Mouse (Mus musculus) neural tube, embryonic 12.5 days (tissue): ENCODE data around the gene Tbc1d10b. TPM values are rescaled to one million over a fixed set of nuclear protein-coding genes. Genes with fewer than 3 reads are reported as not detected.
"Not testable (repeated sequence)": the region's sequence is repeated elsewhere in the genome, so short reads cannot be mapped to it uniquely, and the experiment has no call there.

Experiments used
- ATAC-seq: fragments of 200-750 bp; cut with Nextera tagmentation; 2 replicates; pipeline ENCODE4 v1.8.0; 2017; ENCODE audit warnings: low read depth, mild to moderate bottlenecking, moderate TSS enrichment, moderate library complexity; ENCODE audit not compliant: low FRiP score
- H3K27ac ChIP-seq: fragments of 300-500 bp; sonication (generic); 2 replicates; pipeline ENCODE4 v1.5.1; 2016
- H3K27me3 ChIP-seq: fragments of 300-500 bp; sonication (generic); replicated peaks from 2 replicates; pipeline ENCODE4 v1.6.1; 2016; ENCODE audit warnings: mild to moderate bottlenecking
- H3K36me3 ChIP-seq: fragments of 300-500 bp; sonication (generic); 2 replicates; pipeline ENCODE4 v1.6.1; 2016; ENCODE audit warnings: mild to moderate bottlenecking
- H3K4me1 ChIP-seq: fragments of 300-500 bp; sonication (generic); 2 replicates; pipeline ENCODE4 v1.6.1; 2016
- H3K4me2 ChIP-seq: fragments of 300-500 bp; sonication (generic); replicated peaks from 2 replicates; pipeline ENCODE4 v1.6.1; 2016; ENCODE audit warnings: mild to moderate bottlenecking
- H3K4me3 ChIP-seq: fragments of 300-500 bp; sonication (generic); 2 replicates; pipeline ENCODE4 v1.5.1; 2016
- H3K9ac ChIP-seq: fragments of 300-500 bp; sonication (generic); 2 replicates; pipeline ENCODE4 v1.6.1; 2016; ENCODE audit warnings: mild to moderate bottlenecking
- H3K9me3 ChIP-seq: fragments of 300-500 bp; sonication (generic); 2 replicates; pipeline ENCODE4 v1.6.1; 2016; ENCODE audit warnings: mild to moderate bottlenecking
- WGBS: fragments of 180-500 bp; shearing (Covaris S2); methylation state at CpG from one replicate; pipeline ENCODE4 v1.1.7; 2016; 5-methylcytosine and 5-hydroxymethylcytosine counted together
- polyA plus RNA-seq: library from polyadenylated mRNA; unstranded; fragments of >200 nt; fragmentation: Nextera tagmentation; extraction: Ambion mirVana; gene quantifications from 2 replicates; pipeline ENCODE4 v1.2.1, GENCODE M21; 2016

Gene Tbc1d10b
- polyA plus RNA-seq, 1 experiment from 2014 or later: 45.6 TPM

- Histone ChIP-seq H3K9me3 (no peaks in the 10 kb centered on the region), H3K4me2 (no peak overlapping the region), H3K4me1 (peaks cover 23% of the 10 kb centered on the region), H3K9ac (no peak overlapping the region), H3K27me3 (no peaks in the 10 kb centered on the region), H3K27ac (no peak overlapping the region), H3K36me3 (peaks cover 45% of the 10 kb centered on the region), H3K4me3 (no peak overlapping the region)
- 93% methylated on average over 5 of the region's 5 CpGs for WGBS
- ATAC-seq: no peak
Measured at GRCm38 (mm10) chr7:127192989-127193388, 15.3 kb downstream of the Tbc1d10b start.

- H3K4me1 ChIP-seq: peaks cover 16% of the 10 kb centered on the region
- no peak overlapping the region for H3K4me2 ChIP-seq
- ATAC-seq: no peak
- no peaks in the 10 kb centered on the region for H3K9me3 ChIP-seq
- no peak overlapping the region for H3K4me3 ChIP-seq
- no peaks in the 10 kb centered on the region for H3K27me3 ChIP-seq
- H3K36me3 ChIP-seq: peaks cover 34% of the 10 kb centered on the region
- WGBS: 76% methylated on average over 6 of the region's 6 CpGs
- H3K9ac ChIP-seq: no peak overlapping the region
- no peak overlapping the region for H3K27ac ChIP-seq
Measured at GRCm38 (mm10) chr7:127190672-127191071, 17.6 kb downstream of the Tbc1d10b start.

GRCm38 (mm10) chr7:127188305-127189276 is 19.7 kb downstream of the Tbc1d10b start:
- H3K27me3 ChIP-seq: no peaks in the 10 kb centered on the region
- H3K4me1 ChIP-seq: no peaks in the 10 kb centered on the region
- ATAC-seq: no peak
- no peak overlapping the region for H3K4me2 ChIP-seq
- no peak overlapping the region for H3K4me3 ChIP-seq
- 85% methylated on average over 17 of the region's 17 CpGs for WGBS
- H3K9me3 ChIP-seq: no peaks in the 10 kb centered on the region
- H3K36me3 ChIP-seq: peaks cover 26% of the 10 kb centered on the region
- no peak overlapping the region for H3K27ac ChIP-seq
- no peak overlapping the region for H3K9ac ChIP-seq

- no peaks in the 10 kb centered on the region for H3K4me1 ChIP-seq
- H3K4me3 ChIP-seq: no peak overlapping the region
- H3K4me2 ChIP-seq: no peak overlapping the region
- WGBS: 72% methylated on average over 10 of the region's 10 CpGs
- H3K27ac ChIP-seq: no peak overlapping the region
- H3K9me3 ChIP-seq: no peaks in the 10 kb centered on the region
- H3K9ac ChIP-seq: no peak overlapping the region
- no peaks in the 10 kb centered on the region for H3K27me3 ChIP-seq
- H3K36me3 ChIP-seq: peaks cover 13% of the 10 kb centered on the region
- ATAC-seq: no peak
Measured at GRCm38 (mm10) chr7:127187351-127187750, 20.9 kb downstream of the Tbc1d10b start.

GRCm38 (mm10) chr7:127185601-127186000 is 22.7 kb downstream of the Tbc1d10b start:
- no peak overlapping the region for H3K4me2 ChIP-seq
- H3K27me3 ChIP-seq: no peaks in the 10 kb centered on the region
- no peak overlapping the region for H3K4me3 ChIP-seq
- H3K27ac ChIP-seq: no peak overlapping the region
- H3K9ac ChIP-seq: no peak overlapping the region
- no peak for ATAC-seq
- no peaks in the 10 kb centered on the region for H3K9me3 ChIP-seq
- WGBS: 66% methylated on average over 3 of the region's 3 CpGs
- H3K36me3 ChIP-seq: no peaks in the 10 kb centered on the region
- no peaks in the 10 kb centered on the region for H3K4me1 ChIP-seq

GRCm38 (mm10) chr7:127184720-127185119 is 23.5 kb downstream of the Tbc1d10b start:
- H3K9ac ChIP-seq: no peak overlapping the region
- H3K4me3 ChIP-seq: no peak overlapping the region
- H3K9me3 ChIP-seq: no peaks in the 10 kb centered on the region
- no peak overlapping the region for H3K27ac ChIP-seq
- no peaks in the 10 kb centered on the region for H3K27me3 ChIP-seq
- no peak overlapping the region for H3K4me2 ChIP-seq
- H3K36me3 ChIP-seq: no peaks in the 10 kb centered on the region
- no peak for ATAC-seq
- 38% methylated on average over 1 of the region's 1 CpGs for WGBS
- no peaks in the 10 kb centered on the region for H3K4me1 ChIP-seq

GRCm38 (mm10) chr7:127183828-127184227 is 24.4 kb downstream of the Tbc1d10b start:
- WGBS: 78% methylated on average over 6 of the region's 6 CpGs
- Histone ChIP-seq H3K36me3 (no peaks in the 10 kb centered on the region), H3K9me3 (no peaks in the 10 kb centered on the region), H3K9ac (no peak overlapping the region), H3K27me3 (no peaks in the 10 kb centered on the region), H3K4me3 (no peak overlapping the region), H3K27ac (no peak overlapping the region), H3K4me2 (no peak overlapping the region), H3K4me1 (no peaks in the 10 kb centered on the region)
- ATAC-seq: no peak

- WGBS: 84% methylated on average over 8 of the region's 8 CpGs
- Histone ChIP-seq H3K27me3 (no peaks in the 10 kb centered on the region), H3K4me3 (no peak overlapping the region), H3K9ac (no peak overlapping the region), H3K4me2 (no peak overlapping the region), H3K4me1 (no peaks in the 10 kb centered on the region), H3K27ac (no peak overlapping the region), H3K36me3 (no peaks in the 10 kb centered on the region), H3K9me3 (no peaks in the 10 kb centered on the region)
- ATAC-seq: no peak
Measured at GRCm38 (mm10) chr7:127183345-127183744, 24.9 kb downstream of the Tbc1d10b start.

GRCm38 (mm10) chr7:127181724-127182123 is 26.5 kb downstream of the Tbc1d10b start:
- H3K9me3 ChIP-seq, H3K27me3 ChIP-seq, H3K9ac ChIP-seq, H3K4me2 ChIP-seq, H3K4me1 ChIP-seq, H3K27ac ChIP-seq, ATAC-seq, H3K4me3 ChIP-seq, H3K36me3 ChIP-seq: not testable (repeated sequence)
- WGBS: 42% methylated on average over 3 of the region's 3 CpGs

- Histone ChIP-seq H3K9me3 (no peaks in the 10 kb centered on the region), H3K36me3 (no peaks in the 10 kb centered on the region), H3K27me3 (no peaks in the 10 kb centered on the region), H3K4me1 (no peaks in the 10 kb centered on the region), H3K4me2 (no peak overlapping the region), H3K27ac (no peak overlapping the region), H3K4me3 (no peak overlapping the region), H3K9ac (no peak overlapping the region)
- WGBS: 79% methylated on average over 2 of the region's 2 CpGs
- ATAC-seq: no peak
Measured at GRCm38 (mm10) chr7:127180783-127181182, 27.5 kb downstream of the Tbc1d10b start.

GRCm38 (mm10) chr7:127176937-127177336 is 31.3 kb downstream of the Tbc1d10b start:
- H3K4me3 ChIP-seq: no peak overlapping the region
- no peaks in the 10 kb centered on the region for H3K27me3 ChIP-seq
- no peaks in the 10 kb centered on the region for H3K36me3 ChIP-seq
- no peak for ATAC-seq
- 81% methylated on average over 4 of the region's 4 CpGs for WGBS
- H3K9me3 ChIP-seq: no peaks in the 10 kb centered on the region
- no peak overlapping the region for H3K4me2 ChIP-seq
- no peak overlapping the region for H3K9ac ChIP-seq
- no peak overlapping the region for H3K27ac ChIP-seq
- no peaks in the 10 kb centered on the region for H3K4me1 ChIP-seq

GRCm38 (mm10) chr7:127166501-127166900 is 41.8 kb downstream of the Tbc1d10b start:
- H3K9ac ChIP-seq: no peak overlapping the region
- H3K36me3 ChIP-seq: no peaks in the 10 kb centered on the region
- 94% methylated on average over 5 of the region's 5 CpGs for WGBS
- no peaks in the 10 kb centered on the region for H3K4me1 ChIP-seq
- H3K9me3 ChIP-seq: no peaks in the 10 kb centered on the region
- H3K4me3 ChIP-seq: no peak overlapping the region
- ATAC-seq: no peak
- no peak overlapping the region for H3K4me2 ChIP-seq
- no peak overlapping the region for H3K27ac ChIP-seq
- H3K27me3 ChIP-seq: no peaks in the 10 kb centered on the region
